Mouse (Mus musculus) cerebellum, postnatal 4 days (tissue): ENCODE measurements around the gene Ackr4.

Experiments used
- DNase-seq, 2 experiments: peaks; one replicate each; pipeline ENCODE4 v3.0.0; 2022; ENCODE audit warnings: low spot score in 2 of 2, mixed read lengths in 1 of 2

Ackr4 gene

GRCm38 (mm10) chr9:104126833-104127232, at the start of gene Ackr4:
Gene Ackr4, minus strand, starts transcription at chr9:104126933.
- DNase-seq: no peak

- no peak for DNase-seq
Measured at GRCm38 (mm10) chr9:104172342-104172741, 45.6 kb upstream of the Ackr4 start.

- DNase-seq: no peak
Measured at GRCm38 (mm10) chr9:104171651-104172050, 44.9 kb upstream of the Ackr4 start.

- DNase-seq: no peak
Measured at GRCm38 (mm10) chr9:104169986-104170385, 43.3 kb upstream of the Ackr4 start.

DNA sequence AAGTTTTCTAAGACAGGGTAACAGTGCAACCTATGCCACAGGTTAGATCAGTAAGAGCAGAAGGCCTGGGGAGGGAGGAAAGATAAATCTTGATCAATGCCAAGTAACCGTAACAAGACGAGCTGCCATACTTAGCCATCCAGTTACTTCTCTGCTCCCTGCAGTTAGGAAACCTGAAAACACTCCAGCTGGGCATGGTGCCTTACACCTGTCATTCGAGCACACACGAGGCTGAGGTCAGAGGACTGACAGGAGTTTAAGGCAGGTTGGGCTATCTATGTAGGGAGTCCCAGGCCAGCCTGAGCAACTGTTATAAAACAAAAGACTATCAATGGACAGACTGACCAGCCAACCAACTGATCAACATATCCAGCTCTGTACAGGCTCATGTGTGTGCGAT, 39.2 kb upstream of the Ackr4 start:
- DNase-seq: no peak

DNA sequence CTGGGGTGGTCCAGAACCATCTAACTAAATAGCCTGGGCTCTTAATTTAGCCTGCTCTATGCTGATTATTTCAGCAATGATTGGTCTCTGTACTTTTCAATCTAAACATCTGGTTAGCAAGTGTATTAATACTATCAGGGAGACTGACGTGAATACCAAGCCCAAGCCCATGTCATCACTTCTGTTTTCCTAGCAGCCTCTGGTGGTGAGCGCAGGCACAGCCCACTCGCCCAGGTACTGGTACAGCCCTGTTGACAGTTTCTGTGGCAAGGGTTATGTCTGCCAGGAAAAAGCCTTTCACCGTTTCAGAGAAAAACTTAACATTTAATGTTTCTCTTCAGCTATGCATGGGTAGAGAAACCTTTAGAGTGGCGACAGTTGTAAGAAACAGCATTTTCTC, 37.5 kb upstream of the Ackr4 start:
- no peak for DNase-seq

GRCm38 (mm10) chr9:104161117-104161516, 34.4 kb upstream of the Ackr4 start:
- DNase-seq: no peak

- no peak for DNase-seq
Measured at GRCm38 (mm10) chr9:104157291-104157690, 30.6 kb upstream of the Ackr4 start.

- no peak for DNase-seq
Measured at GRCm38 (mm10) chr9:104156506-104156905, 29.8 kb upstream of the Ackr4 start.

GRCm38 (mm10) chr9:104155100-104155715, 28.5 kb upstream of the Ackr4 start:
- DNase-seq: no peak

DNA sequence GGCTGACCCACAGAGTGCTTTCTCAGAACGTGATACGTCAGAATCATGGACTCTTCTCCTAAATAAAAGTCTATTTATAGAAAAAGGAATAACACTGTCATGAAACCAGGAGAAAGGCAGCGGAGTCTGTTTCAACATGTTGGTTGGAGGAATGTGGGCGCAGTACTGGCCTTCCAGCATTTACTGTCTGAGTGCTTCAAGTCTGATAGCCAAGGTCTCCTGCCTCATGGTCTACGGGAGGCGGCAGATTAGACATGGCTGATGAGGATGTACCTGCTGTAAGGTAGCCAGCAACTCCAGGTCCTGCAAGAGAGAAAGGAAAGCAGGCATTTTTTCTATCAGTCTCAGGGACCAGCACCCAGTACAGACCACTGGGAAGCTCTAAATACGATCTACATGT, 25.4 kb upstream of the Ackr4 start:
- no peak for DNase-seq

- no peak for DNase-seq
Measured at GRCm38 (mm10) chr9:104148969-104149368, 22.2 kb upstream of the Ackr4 start.

DNA sequence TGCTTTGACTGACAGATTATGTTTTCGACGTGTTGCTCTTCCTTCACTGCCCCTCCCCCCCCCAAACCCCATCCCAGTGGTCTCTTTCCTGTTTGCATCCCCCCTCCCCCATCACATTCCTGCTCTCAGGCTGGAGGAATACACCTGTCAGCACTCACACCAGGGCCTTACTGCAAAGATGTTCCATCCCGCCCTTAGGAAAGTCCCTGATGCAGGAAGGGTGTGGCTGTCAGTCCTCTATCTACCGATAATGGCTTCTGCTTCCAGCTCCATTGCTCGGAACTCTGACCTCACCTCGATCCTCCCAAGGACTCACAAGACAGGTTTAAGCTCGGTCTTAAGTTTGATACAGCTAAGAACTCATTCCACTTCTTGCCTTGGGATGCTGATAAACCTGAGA, 19.9 kb upstream of the Ackr4 start:
- no peak for DNase-seq

DNA sequence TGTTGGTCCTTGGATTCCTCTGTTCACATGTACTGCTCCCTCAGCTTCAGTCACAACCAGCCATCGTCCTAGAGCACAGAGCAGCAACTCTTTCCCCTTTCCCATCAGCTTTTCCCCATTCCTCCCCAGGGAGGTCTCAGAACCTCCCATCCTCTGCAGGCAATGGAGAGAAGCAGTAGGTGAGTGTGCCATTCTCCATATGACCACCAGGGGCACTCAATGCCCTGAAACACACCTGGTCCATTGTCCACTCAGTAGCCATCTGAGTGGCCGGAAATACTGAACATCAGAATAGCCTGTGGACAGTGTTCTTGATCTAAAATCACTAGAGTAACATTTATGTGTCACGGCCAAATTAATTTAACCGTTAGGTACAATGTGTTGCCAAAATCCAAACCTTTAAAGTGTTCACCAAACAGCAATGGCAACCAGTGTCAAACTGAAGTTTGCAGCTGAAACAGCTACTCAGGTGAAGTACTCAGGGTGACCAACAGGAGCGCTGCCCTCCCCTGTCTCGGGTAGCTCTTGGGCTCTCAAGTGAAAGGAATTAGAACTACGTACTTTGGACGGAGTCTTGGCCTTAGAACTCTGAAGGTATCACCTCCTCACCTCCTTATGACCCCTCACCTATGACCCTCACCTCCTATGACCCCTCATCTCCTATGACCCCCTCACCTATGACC, 17.7 kb upstream of the Ackr4 start:
- no peak for DNase-seq

DNA sequence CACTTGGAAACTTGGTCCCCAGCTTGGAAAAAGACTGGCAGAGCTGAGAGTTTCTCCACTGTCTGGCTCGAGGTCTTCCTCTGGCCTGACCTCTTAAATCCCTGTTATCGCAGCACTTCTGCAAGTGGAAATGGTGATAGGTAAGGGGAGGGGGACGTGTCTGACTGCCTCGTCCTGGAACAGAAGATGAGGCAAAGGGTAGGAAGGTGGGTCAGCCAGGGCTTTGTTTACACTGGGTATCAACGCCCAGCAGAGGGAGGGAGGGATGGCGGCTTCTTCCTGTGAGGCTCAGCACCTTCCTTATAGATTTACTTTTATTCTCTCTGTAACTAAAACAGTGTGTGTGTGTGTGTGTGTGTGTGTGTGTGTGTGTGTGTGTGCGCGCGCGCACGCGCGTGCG, 16.1 kb upstream of the Ackr4 start:
- DNase-seq: no peak

- no peak for DNase-seq
Measured at GRCm38 (mm10) chr9:104140351-104140750, 13.6 kb upstream of the Ackr4 start.

DNA sequence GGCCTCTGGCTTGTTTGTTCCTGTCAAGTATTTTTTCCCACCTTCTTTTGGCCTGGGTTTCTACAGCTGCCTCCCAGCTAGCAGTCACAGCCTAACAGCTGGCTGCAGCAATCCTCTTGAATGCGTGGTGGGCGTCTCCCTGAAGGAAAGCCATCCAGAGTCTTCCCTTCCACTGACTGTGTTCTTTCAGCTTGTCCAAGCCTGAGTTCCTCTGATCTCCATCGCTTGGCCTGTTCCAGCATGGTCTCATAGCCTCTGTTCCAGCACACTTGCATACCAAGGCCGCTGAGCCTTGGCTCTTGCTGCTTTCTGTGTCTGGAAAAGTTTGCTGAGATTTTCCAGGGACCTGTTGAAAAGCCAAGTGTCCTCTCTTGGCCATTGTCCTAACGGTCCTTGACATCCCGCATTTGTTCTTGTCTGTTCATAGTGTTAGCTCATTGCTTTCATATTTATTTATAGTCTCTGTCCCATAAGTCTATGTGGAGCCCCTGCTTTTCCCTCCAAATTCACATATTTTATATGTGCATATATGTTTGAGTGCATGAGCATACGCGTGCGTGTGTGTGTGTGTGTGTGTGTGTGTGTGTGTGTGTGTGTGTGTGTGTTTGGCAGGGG, 3.5 kb upstream of the Ackr4 start:
- no peak for DNase-seq

GRCm38 (mm10) chr9:104128110-104128509, 1.4 kb upstream of the Ackr4 start:
- DNase-seq: no peak

DNA sequence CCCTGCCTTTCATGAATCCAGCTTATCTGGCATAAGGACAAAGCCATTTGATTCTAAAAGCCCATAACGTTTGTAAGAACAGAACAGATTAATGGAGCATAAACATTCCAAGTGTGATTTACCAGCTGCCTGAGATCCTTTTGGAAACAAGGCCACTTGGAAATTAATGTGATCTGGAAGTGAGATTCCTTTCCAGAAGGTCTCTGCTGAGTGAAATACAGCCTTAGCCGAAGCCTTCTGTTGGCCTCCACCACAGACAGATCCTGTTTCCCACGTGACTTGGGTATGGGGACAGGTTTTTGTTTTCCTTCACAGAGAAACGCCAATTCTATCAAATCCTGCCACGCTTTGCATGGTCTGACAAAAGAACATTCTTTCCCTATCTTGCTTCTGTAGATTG, 3.1 kb downstream of the Ackr4 start:
- DNase-seq: no peak

DNA sequence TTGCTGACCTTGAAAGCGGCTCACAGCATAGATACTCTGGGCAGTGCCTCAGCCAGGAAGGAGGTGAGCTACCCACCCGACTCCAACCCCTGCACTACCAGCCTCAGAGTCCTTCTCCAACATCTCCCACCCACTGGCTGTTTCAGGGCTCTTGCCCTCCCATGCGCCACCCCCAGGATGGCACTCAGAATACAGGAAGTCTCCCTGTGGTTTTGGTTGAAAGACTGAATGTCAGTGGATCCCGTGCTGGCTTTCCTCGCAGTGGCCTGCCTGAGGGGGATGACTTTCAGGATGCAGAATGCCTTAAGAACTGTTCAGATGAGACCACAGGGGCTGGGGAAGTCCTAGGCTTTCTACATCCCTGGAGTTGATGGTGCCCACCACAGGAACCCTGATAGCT, 3.6 kb downstream of the Ackr4 start:
- DNase-seq: no peak

DNA sequence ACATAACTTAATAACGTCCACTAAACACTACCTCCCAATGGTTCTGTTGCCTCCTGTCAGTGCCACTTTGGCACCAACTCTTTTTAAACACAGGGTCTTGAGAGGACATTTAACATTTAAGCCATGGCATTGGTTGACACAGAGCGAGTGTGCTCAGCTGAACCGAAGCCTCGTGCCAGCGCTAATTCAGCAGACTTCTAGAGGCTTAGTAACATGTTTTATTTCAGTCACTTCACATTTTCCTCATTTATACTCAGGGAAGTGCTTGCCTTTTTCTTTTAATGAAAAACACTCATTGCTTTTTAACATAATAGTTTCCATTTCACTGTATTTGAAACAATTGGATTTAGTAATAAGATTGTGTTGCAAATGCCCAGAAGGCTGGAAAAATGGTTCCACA, 17.6 kb downstream of the Ackr4 start:
- no peak for DNase-seq

DNA sequence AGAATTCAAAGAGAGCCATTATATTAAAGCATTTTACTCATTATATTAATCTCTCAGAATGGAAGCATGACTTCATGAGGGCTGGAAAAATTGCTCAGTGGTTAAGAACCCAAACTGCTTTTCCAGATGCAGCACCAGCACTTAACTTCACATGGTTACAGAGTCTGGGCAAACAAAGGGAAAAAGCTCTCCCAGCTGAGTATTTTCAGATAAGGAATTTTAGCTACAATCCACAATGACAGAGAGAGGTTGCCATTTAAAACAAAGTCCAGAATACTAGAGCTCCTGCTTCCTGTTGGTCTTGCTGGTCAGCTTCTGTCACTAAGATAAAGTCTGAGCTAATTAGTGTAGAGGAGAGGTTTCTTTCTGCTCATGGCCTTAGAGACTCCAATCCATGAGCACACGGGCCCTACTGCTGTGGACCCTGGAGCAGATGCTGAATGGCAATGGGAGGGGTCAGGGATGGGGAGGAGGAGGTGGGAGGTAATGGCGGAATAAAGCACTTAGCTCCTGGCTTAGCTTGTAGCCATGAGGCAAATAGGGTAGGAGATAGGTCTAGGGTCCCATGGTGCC, 18.1 kb downstream of the Ackr4 start:
- DNase-seq: no peak

DNA sequence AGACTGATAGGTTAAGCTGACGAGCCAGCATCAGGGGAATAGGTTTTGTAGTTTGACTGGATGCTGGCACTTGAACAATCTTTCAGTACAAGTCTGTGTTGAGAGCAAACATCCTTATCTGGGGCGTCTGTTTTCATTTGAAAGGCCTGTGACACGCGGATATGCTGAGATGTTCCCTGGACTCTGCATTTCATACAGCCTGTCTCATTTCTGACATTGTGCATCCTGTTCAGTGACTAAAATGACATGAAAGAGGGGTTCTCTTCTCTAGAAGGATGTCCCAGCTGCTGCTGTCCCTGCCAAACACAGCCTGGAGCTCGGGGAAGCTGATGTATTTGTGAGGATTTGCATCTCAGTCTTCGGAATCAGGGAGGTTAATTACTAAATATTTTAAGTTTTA, 19.3 kb downstream of the Ackr4 start:
- DNase-seq: no peak
